Mouse (Mus musculus): ENCODE results near the gene Il1f5.

Gene Il1f5

GRCm38 (mm10) chr2:24276654-24277053 lies at the start of gene Il1f5:
Il1f5 (plus strand) TSS chr2:24276954.
- no peak for DNase-seq (ENCODE audit: low spot score in 2 of 2)

- DNase-seq (ENCODE audit: low spot score in 2 of 2) = no peak
Observed at GRCm38 (mm10) chr2:24227191-24227590, 49.6 kb upstream of the Il1f5 start.

GRCm38 (mm10) chr2:24267503-24267902 lies 9.3 kb upstream of the Il1f5 start:
- DNase-seq (ENCODE audit: low spot score in 2 of 2) = no peak

- DNase-seq (ENCODE audit: low spot score in 2 of 2) = no peak
Observed at GRCm38 (mm10) chr2:24273619-24274018, 3.1 kb upstream of the Il1f5 start.

GRCm38 (mm10) chr2:24275146-24275545 lies 1.6 kb upstream of the Il1f5 start:
- no peak for DNase-seq (ENCODE audit: low spot score in 2 of 2)

- DNase-seq (ENCODE audit: low spot score in 2 of 2) = no peak
Observed at GRCm38 (mm10) chr2:24290896-24291295, 14.1 kb downstream of the Il1f5 start, which contains the start of gene Il1f10. Il1f10 (plus strand) TSS chr2:24291196.

GRCm38 (mm10) chr2:24294616-24295015 lies 17.9 kb downstream of the Il1f5 start:
- no peak for DNase-seq (ENCODE audit: low spot score in 2 of 2)

- peak in 1 of 2 experiments; percentile 21 for DNase-seq (ENCODE audit: low spot score in 2 of 2)
Observed at GRCm38 (mm10) chr2:24296837-24297236, 20.1 kb downstream of the Il1f5 start.

GRCm38 (mm10) chr2:24311302-24312001 lies 34.7 kb downstream of the Il1f5 start:
- DNase-seq (ENCODE audit: low spot score in 2 of 2) = no peak

- DNase-seq (ENCODE audit: low spot score in 2 of 2) = no peak
Observed at GRCm38 (mm10) chr2:24316919-24317318, 40.2 kb downstream of the Il1f5 start.

- DNase-seq (ENCODE audit: low spot score in 2 of 2) = peak in 1 of 2 experiments; percentile 27
Observed at GRCm38 (mm10) chr2:24317919-24318598, 41.3 kb downstream of the Il1f5 start.
